Mouse (Mus musculus): ENCODE measurements around the gene Khdc3. TPM values are rescaled to one million over a fixed set of nuclear protein-coding genes. Genes with fewer than 3 reads are reported as not detected.
"Not testable (repeated sequence)": the region's sequence is repeated elsewhere in the genome, so short reads cannot be mapped to it uniquely, and the experiment has no call there.

Gene Khdc3
- polyA plus RNA-seq, 1 experiment from 2014 or later = 0.21 TPM

GRCm38 (mm10) chr9:73073169-73073568 lies 28.5 kb upstream of the Khdc3 start:
- H3K9ac ChIP-seq = no peak overlapping the region
- no peak for ATAC-seq (ENCODE audit: low FRiP score)
- no peak for DNase-seq (ENCODE audit: low spot score)
- H3K9me3 ChIP-seq (ENCODE audit: control insufficient read depth, low read length) = no peaks in the 10 kb centered on the region
- H3K4me2 ChIP-seq (replicated peaks) = no peak overlapping the region
- no peaks in the 10 kb centered on the region for H3K27me3 ChIP-seq (ENCODE audit: control insufficient read depth, insufficient read depth, low read length)
- peaks cover 4% of the 10 kb centered on the region; the same call in 1 of the 2 replicates for H3K4me1 ChIP-seq (replicated peaks; ENCODE audit: control insufficient read depth, insufficient read depth, low read length)
- H3K27ac ChIP-seq = no peak overlapping the region
- no peak overlapping the region for H3K4me3 ChIP-seq (replicated peaks; ENCODE audit: low read length)
- H3K36me3 ChIP-seq (replicated peaks; ENCODE audit: control insufficient read depth, insufficient read depth) = no peaks in the 10 kb centered on the region
- WGBS = 91% methylated on average over 5 of the region's 5 CpGs

GRCm38 (mm10) chr9:73079349-73079748 lies 22.3 kb upstream of the Khdc3 start:
- H3K4me1 ChIP-seq (replicated peaks; ENCODE audit: control insufficient read depth, insufficient read depth, low read length); ATAC-seq (ENCODE audit: low FRiP score); DNase-seq (ENCODE audit: low spot score); H3K36me3 ChIP-seq (replicated peaks; ENCODE audit: control insufficient read depth, insufficient read depth); H3K4me3 ChIP-seq (replicated peaks; ENCODE audit: low read length); H3K4me2 ChIP-seq (replicated peaks); H3K27me3 ChIP-seq (ENCODE audit: control insufficient read depth, insufficient read depth, low read length); H3K9me3 ChIP-seq (ENCODE audit: control insufficient read depth, low read length); H3K9ac ChIP-seq; H3K27ac ChIP-seq: not testable (repeated sequence)
- WGBS = 89% methylated on average over 10 of the region's 12 CpGs

GRCm38 (mm10) chr9:73079801-73080325 lies 21.8 kb upstream of the Khdc3 start:
- DNase-seq (ENCODE audit: low spot score) (no peak), ATAC-seq (ENCODE audit: low FRiP score) (no peak)
- H3K4me3 ChIP-seq (replicated peaks; ENCODE audit: low read length) = no peak overlapping the region
- H3K27me3 ChIP-seq (ENCODE audit: control insufficient read depth, insufficient read depth, low read length) = no peaks in the 10 kb centered on the region
- no peaks in the 10 kb centered on the region for H3K4me1 ChIP-seq (replicated peaks; ENCODE audit: control insufficient read depth, insufficient read depth, low read length)
- no peaks in the 10 kb centered on the region for H3K36me3 ChIP-seq (replicated peaks; ENCODE audit: control insufficient read depth, insufficient read depth)
- no peak overlapping the region for H3K9ac ChIP-seq
- H3K27ac ChIP-seq = no peak overlapping the region
- H3K4me2 ChIP-seq (replicated peaks) = no peak overlapping the region
- H3K9me3 ChIP-seq (ENCODE audit: control insufficient read depth, low read length) = no peaks in the 10 kb centered on the region
- 31% methylated on average over 7 of the region's 7 CpGs for WGBS

- ATAC-seq (ENCODE audit: low FRiP score) (no peak), DNase-seq (ENCODE audit: low spot score) (no peak)
- H3K36me3 ChIP-seq (replicated peaks; ENCODE audit: control insufficient read depth, insufficient read depth) = no peaks in the 10 kb centered on the region
- no peak overlapping the region for H3K27ac ChIP-seq
- no peaks in the 10 kb centered on the region for H3K27me3 ChIP-seq (ENCODE audit: control insufficient read depth, insufficient read depth, low read length)
- WGBS = 78% methylated on average over 8 of the region's 8 CpGs
- no peak overlapping the region for H3K9ac ChIP-seq
- no peaks in the 10 kb centered on the region for H3K9me3 ChIP-seq (ENCODE audit: control insufficient read depth, low read length)
- no peak overlapping the region for H3K4me3 ChIP-seq (replicated peaks; ENCODE audit: low read length)
- no peaks in the 10 kb centered on the region for H3K4me1 ChIP-seq (replicated peaks; ENCODE audit: control insufficient read depth, insufficient read depth, low read length)
- H3K4me2 ChIP-seq (replicated peaks) = no peak overlapping the region
These were observed 19.2 kb upstream of the Khdc3 start for GRCm38 (mm10) chr9:73082291-73083000.

- no peak overlapping the region for H3K9ac ChIP-seq
- 82% methylated on average over 6 of the region's 6 CpGs for WGBS
- H3K4me3 ChIP-seq (replicated peaks; ENCODE audit: low read length) = no peak overlapping the region
- ATAC-seq (ENCODE audit: low FRiP score) (no peak), DNase-seq (ENCODE audit: low spot score) (no peak)
- no peak overlapping the region for H3K27ac ChIP-seq
- H3K36me3 ChIP-seq (replicated peaks; ENCODE audit: control insufficient read depth, insufficient read depth) = no peaks in the 10 kb centered on the region
- no peaks in the 10 kb centered on the region for H3K4me1 ChIP-seq (replicated peaks; ENCODE audit: control insufficient read depth, insufficient read depth, low read length)
- no peaks in the 10 kb centered on the region for H3K9me3 ChIP-seq (ENCODE audit: control insufficient read depth, low read length)
- H3K4me2 ChIP-seq (replicated peaks) = no peak overlapping the region
- H3K27me3 ChIP-seq (ENCODE audit: control insufficient read depth, insufficient read depth, low read length) = no peaks in the 10 kb centered on the region
These were observed 17.7 kb upstream of the Khdc3 start for GRCm38 (mm10) chr9:73083956-73084355.

GRCm38 (mm10) chr9:73085845-73086244 lies 15.8 kb upstream of the Khdc3 start:
- no peak overlapping the region for H3K9ac ChIP-seq
- no peaks in the 10 kb centered on the region for H3K27me3 ChIP-seq (ENCODE audit: control insufficient read depth, insufficient read depth, low read length)
- no peaks in the 10 kb centered on the region for H3K36me3 ChIP-seq (replicated peaks; ENCODE audit: control insufficient read depth, insufficient read depth)
- no peaks in the 10 kb centered on the region for H3K4me1 ChIP-seq (replicated peaks; ENCODE audit: control insufficient read depth, insufficient read depth, low read length)
- H3K9me3 ChIP-seq (ENCODE audit: control insufficient read depth, low read length) = no peaks in the 10 kb centered on the region
- H3K27ac ChIP-seq = no peak overlapping the region
- no peak overlapping the region for H3K4me3 ChIP-seq (replicated peaks; ENCODE audit: low read length)
- 87% methylated on average over 6 of the region's 6 CpGs for WGBS
- ATAC-seq (ENCODE audit: low FRiP score) (no peak), DNase-seq (ENCODE audit: low spot score) (no peak)
- H3K4me2 ChIP-seq (replicated peaks) = no peak overlapping the region

- Histone ChIP-seq H3K4me3 (replicated peaks; ENCODE audit: low read length) (no peak overlapping the region), H3K36me3 (replicated peaks; ENCODE audit: control insufficient read depth, insufficient read depth) (no peaks in the 10 kb centered on the region), H3K9me3 (ENCODE audit: control insufficient read depth, low read length) (no peaks in the 10 kb centered on the region), H3K27me3 (ENCODE audit: control insufficient read depth, insufficient read depth, low read length) (no peaks in the 10 kb centered on the region), H3K27ac (no peak overlapping the region), H3K4me2 (replicated peaks) (no peak overlapping the region), H3K4me1 (replicated peaks; ENCODE audit: control insufficient read depth, insufficient read depth, low read length) (no peaks in the 10 kb centered on the region), H3K9ac (no peak overlapping the region)
- WGBS = 58% methylated on average over 8 of the region's 8 CpGs
- ATAC-seq (ENCODE audit: low FRiP score) = no peak
- no peak for DNase-seq (ENCODE audit: low spot score)
These were observed 14.5 kb upstream of the Khdc3 start for GRCm38 (mm10) chr9:73087121-73087520.

GRCm38 (mm10) chr9:73087581-73087980 lies 14.1 kb upstream of the Khdc3 start:
- no peak overlapping the region for H3K27ac ChIP-seq
- 78% methylated on average over 5 of the region's 5 CpGs for WGBS
- no peaks in the 10 kb centered on the region for H3K36me3 ChIP-seq (replicated peaks; ENCODE audit: control insufficient read depth, insufficient read depth)
- ATAC-seq (ENCODE audit: low FRiP score) = no peak
- H3K4me3 ChIP-seq (replicated peaks; ENCODE audit: low read length) = no peak overlapping the region
- no peaks in the 10 kb centered on the region for H3K9me3 ChIP-seq (ENCODE audit: control insufficient read depth, low read length)
- H3K27me3 ChIP-seq (ENCODE audit: control insufficient read depth, insufficient read depth, low read length) = no peaks in the 10 kb centered on the region
- no peak overlapping the region for H3K9ac ChIP-seq
- H3K4me2 ChIP-seq (replicated peaks) = no peak overlapping the region
- H3K4me1 ChIP-seq (replicated peaks; ENCODE audit: control insufficient read depth, insufficient read depth, low read length) = no peaks in the 10 kb centered on the region
- DNase-seq (ENCODE audit: low spot score) = no peak

GRCm38 (mm10) chr9:73089222-73089920 lies 12.3 kb upstream of the Khdc3 start:
- ATAC-seq (ENCODE audit: low FRiP score) = no peak
- Histone ChIP-seq H3K4me2 (replicated peaks) (no peak overlapping the region), H3K9me3 (ENCODE audit: control insufficient read depth, low read length) (no peaks in the 10 kb centered on the region), H3K27ac (no peak overlapping the region), H3K27me3 (ENCODE audit: control insufficient read depth, insufficient read depth, low read length) (no peaks in the 10 kb centered on the region), H3K4me3 (replicated peaks; ENCODE audit: low read length) (no peak overlapping the region), H3K4me1 (replicated peaks; ENCODE audit: control insufficient read depth, insufficient read depth, low read length) (no peaks in the 10 kb centered on the region), H3K9ac (no peak overlapping the region), H3K36me3 (replicated peaks; ENCODE audit: control insufficient read depth, insufficient read depth) (no peaks in the 10 kb centered on the region)
- DNase-seq (ENCODE audit: low spot score) = no peak
- 81% methylated on average over 16 of the region's 16 CpGs for WGBS

Data from hindbrain, embryonic 14.5 days (tissue).